Mouse (Mus musculus): Measurements from ENCODE around the gene Rnf130. TPM values are rescaled to one million over a fixed set of nuclear protein-coding genes. Genes with fewer than 3 reads are reported as not detected.

Gene Rnf130
- polyA plus RNA-seq, 1 experiment from 2014 or later = 64.1 TPM

DNA sequence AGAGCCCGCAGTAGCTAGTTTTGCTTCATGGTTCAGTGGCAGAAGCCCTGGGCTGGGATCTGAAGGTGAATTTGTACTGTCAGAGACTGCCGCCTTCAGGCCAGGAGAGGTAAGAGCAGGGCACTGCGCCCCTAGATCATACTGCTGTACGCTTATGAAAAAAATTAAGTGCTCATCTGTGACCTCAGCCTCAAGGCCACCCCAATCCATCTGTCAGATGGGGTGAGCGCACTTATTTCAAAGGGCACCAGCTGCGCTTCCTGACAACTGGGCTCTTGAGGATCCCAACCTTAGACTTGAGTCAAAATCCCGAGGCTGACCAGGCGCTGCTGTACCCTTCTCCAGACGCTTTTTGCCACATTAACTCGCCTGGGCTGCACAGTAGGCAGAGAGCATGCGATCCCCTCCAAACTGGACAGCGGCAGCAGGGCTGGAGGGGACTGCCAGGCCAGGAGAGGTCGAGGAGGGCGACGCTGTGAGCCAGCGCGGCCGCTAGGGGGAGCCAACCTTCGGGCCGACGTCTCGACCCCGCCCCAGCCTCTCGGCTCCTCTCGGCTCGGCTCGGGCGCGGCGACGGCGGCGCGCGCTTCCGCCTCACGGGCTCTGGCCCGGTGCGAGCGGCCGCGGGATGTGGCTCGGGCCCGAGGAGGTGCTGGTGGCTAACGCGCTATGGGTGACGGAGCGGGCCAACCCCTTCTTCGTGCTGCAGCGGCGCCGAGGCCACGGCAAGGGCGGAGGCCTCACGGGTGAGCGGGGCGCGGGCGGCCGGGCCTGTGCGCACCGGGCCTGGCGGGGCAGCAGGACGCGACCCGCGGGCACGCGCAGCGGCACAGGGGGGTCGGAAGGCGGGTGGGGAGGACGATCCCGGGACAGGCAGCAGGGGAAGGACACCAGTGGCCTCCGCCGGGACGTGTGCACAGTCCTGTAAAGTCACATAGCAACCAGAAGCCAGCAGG, 105.9 kb downstream of the Rnf130 start, which contains the start of gene Tbc1d9b:
Gene Tbc1d9b (plus strand): TSS at position 586 of the 956 bp plus-strand sequence.
- Histone ChIP-seq H3K27ac (peak within 1 kb of the TSS; percentile 83), H3K4me1 (peaks cover 10% of the 10 kb centered on the region), H3K9me3 (replicated peaks) (no peaks in the 10 kb centered on the region), H3K9ac (peak within 1 kb of the TSS; percentile 99), H3K4me2 (peak within 1 kb of the TSS; percentile 88), H3K4me3 (peak within 1 kb of the TSS; percentile 89), H3K36me3 (ENCODE audit: poor library complexity, severe bottlenecking) (peaks cover 8% of the 10 kb centered on the region; the same call in 1 of the 2 replicates), H3K27me3 (no peaks in the 10 kb centered on the region)
- ATAC-seq = peak; percentile 93
- WGBS = under 1% methylated on average over 76 of the region's 77 CpGs

DNA sequence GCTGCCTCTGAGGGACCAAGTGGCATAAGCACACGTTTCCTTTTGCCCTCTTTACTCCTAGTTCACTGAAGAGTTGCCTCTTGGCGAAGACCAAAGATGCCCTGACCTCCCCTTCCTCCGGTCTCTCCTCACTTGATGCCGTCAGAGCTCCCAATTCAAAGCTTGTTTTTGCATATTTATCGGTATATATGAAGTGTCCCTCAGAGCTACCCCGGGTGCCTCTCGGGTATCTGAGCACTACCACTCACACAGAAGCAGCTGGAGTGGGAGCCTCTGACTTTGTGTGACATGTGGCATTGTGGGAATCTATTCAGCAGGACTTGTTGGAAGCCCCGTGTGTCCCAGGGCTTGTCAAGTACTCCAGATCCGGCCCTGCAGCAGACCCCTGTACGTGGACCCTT, 106.7 kb downstream of the Rnf130 start:
- H3K27me3 ChIP-seq = no peaks in the 10 kb centered on the region
- no peak overlapping the region for H3K27ac ChIP-seq
- WGBS = 15% methylated on average over 10 of the region's 10 CpGs
- H3K4me1 ChIP-seq = peaks cover 10% of the 10 kb centered on the region
- ATAC-seq = peak; percentile 27
- H3K36me3 ChIP-seq (ENCODE audit: poor library complexity, severe bottlenecking) = peaks cover 15% of the 10 kb centered on the region
- H3K9me3 ChIP-seq (replicated peaks) = no peaks in the 10 kb centered on the region
- peak overlapping the region; percentile 89 for H3K4me3 ChIP-seq
- peak overlapping the region; percentile 99 for H3K9ac ChIP-seq
- peak overlapping the region; percentile 88 for H3K4me2 ChIP-seq

DNA sequence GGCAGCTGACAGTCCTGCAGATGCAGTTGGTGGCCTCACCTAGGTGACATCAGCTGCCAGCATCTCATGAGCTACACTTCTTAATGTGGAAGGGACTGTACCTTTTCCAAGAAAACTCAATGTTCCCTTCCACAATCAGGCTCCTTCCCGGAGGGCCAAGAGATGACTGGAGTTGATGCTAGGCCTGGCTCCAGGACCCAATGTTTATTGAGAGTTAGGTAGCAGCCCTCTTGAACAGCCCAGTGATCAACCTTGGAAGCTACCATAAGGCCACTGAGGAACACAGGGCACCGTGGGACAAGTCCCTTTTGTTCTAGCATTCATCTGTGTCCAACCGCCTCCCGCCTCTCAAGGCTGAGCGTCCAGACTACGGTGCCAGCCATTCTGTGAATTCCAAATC, 107.1 kb downstream of the Rnf130 start:
- ATAC-seq = no peak
- Histone ChIP-seq H3K9ac (peak overlapping the region; percentile 99), H3K4me3 (peak overlapping the region; percentile 89), H3K36me3 (ENCODE audit: poor library complexity, severe bottlenecking) (peaks cover 19% of the 10 kb centered on the region), H3K9me3 (replicated peaks) (no peaks in the 10 kb centered on the region), H3K4me1 (peaks cover 10% of the 10 kb centered on the region), H3K27me3 (no peaks in the 10 kb centered on the region), H3K27ac (no peak overlapping the region), H3K4me2 (peak overlapping the region; percentile 88)
- WGBS = 90% methylated on average over 6 of the region's 6 CpGs

- H3K9ac ChIP-seq = no peak overlapping the region
- H3K4me3 ChIP-seq = no peak overlapping the region
- H3K27ac ChIP-seq = no peak overlapping the region
- peaks cover 10% of the 10 kb centered on the region for H3K4me1 ChIP-seq
- no peaks in the 10 kb centered on the region for H3K9me3 ChIP-seq (replicated peaks)
- no peaks in the 10 kb centered on the region for H3K27me3 ChIP-seq
- H3K36me3 ChIP-seq (ENCODE audit: poor library complexity, severe bottlenecking) = peaks cover 36% of the 10 kb centered on the region
- WGBS = 88% methylated on average over 10 of the region's 10 CpGs
- no peak overlapping the region for H3K4me2 ChIP-seq
- ATAC-seq = no peak
Measured at GRCm38 (mm10) chr11:50134136-50134859, 109.2 kb downstream of the Rnf130 start.

DNA sequence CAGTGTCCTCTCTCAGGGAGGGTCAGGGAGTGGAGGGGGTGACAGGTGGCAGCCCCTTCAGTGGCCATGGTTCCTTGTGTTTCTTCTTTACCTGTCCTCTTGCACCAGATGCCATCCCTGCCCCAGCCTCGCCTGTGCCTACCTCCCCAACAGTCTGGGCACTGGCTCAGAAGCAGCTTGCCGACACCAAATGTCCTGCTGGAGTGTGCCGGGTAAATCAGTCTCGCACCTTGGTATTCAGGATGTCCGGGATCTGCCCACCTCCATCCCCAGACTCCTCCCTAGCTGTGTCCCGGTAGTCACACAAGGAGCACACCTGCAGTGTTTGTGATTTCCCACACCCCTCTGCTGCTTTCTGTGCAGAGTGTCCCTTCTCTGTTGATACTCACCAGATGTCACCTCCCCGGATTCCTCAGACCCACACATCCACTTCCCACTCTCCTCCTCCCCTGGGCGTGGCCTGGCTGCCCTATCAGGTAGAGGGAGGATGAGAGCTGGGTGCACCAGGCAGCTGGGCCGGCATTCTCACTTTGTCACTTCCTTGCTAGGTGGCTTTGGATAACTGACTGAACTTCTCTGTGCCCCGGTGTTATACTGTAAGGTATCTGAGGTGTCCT, 113.2 kb downstream of the Rnf130 start:
- no peak overlapping the region for H3K9ac ChIP-seq
- H3K27me3 ChIP-seq = no peaks in the 10 kb centered on the region
- H3K9me3 ChIP-seq (replicated peaks) = no peaks in the 10 kb centered on the region
- no peak overlapping the region for H3K4me3 ChIP-seq
- 79% methylated on average over 10 of the region's 10 CpGs for WGBS
- H3K36me3 ChIP-seq (ENCODE audit: poor library complexity, severe bottlenecking) = peaks cover 76% of the 10 kb centered on the region
- no peak overlapping the region for H3K4me2 ChIP-seq
- no peak for ATAC-seq
- no peaks in the 10 kb centered on the region for H3K4me1 ChIP-seq
- H3K27ac ChIP-seq = no peak overlapping the region

- H3K4me3 ChIP-seq = no peak overlapping the region
- H3K9me3 ChIP-seq (replicated peaks) = no peaks in the 10 kb centered on the region
- 87% methylated on average over 7 of the region's 7 CpGs for WGBS
- no peak overlapping the region for H3K4me2 ChIP-seq
- H3K36me3 ChIP-seq (ENCODE audit: poor library complexity, severe bottlenecking) = peaks cover 85% of the 10 kb centered on the region
- no peak for ATAC-seq
- H3K27ac ChIP-seq = no peak overlapping the region
- H3K9ac ChIP-seq = no peak overlapping the region
- H3K27me3 ChIP-seq = no peaks in the 10 kb centered on the region
- H3K4me1 ChIP-seq = no peaks in the 10 kb centered on the region
Measured at GRCm38 (mm10) chr11:50139571-50139970, 114.4 kb downstream of the Rnf130 start.

- peaks cover 94% of the 10 kb centered on the region for H3K36me3 ChIP-seq (ENCODE audit: poor library complexity, severe bottlenecking)
- H3K9ac ChIP-seq = no peak overlapping the region
- no peak overlapping the region for H3K27ac ChIP-seq
- H3K4me2 ChIP-seq = no peak overlapping the region
- H3K27me3 ChIP-seq = no peaks in the 10 kb centered on the region
- ATAC-seq = no peak
- H3K4me1 ChIP-seq = no peaks in the 10 kb centered on the region
- no peaks in the 10 kb centered on the region for H3K9me3 ChIP-seq (replicated peaks)
- H3K4me3 ChIP-seq = no peak overlapping the region
- 92% methylated on average over 3 of the region's 3 CpGs for WGBS
Measured at GRCm38 (mm10) chr11:50145529-50145928, 120.4 kb downstream of the Rnf130 start.

DNA sequence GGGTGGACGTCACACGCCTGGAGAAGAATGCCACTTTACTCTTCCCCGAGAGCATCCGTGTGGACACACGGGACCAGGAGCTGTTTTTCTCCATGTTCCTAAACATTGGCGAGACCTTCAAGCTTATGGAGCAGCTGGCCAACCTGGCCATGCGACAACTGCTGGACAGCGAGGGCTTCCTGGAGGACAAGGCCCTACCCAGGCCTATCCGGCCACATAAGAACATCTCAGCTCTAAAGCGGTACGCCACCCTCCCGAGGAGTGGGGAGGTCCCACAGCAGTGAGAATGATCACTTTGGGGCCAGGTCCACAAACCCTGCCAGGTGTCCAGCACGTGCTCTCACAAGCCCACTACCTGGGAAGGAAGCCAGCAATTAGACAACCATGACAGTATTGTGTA, 121.0 kb downstream of the Rnf130 start:
- no peak for ATAC-seq
- no peaks in the 10 kb centered on the region for H3K9me3 ChIP-seq (replicated peaks)
- WGBS = 94% methylated on average over 13 of the region's 13 CpGs
- no peaks in the 10 kb centered on the region for H3K27me3 ChIP-seq
- no peak overlapping the region for H3K9ac ChIP-seq
- H3K4me3 ChIP-seq = no peak overlapping the region
- no peaks in the 10 kb centered on the region for H3K4me1 ChIP-seq
- peaks cover 94% of the 10 kb centered on the region for H3K36me3 ChIP-seq (ENCODE audit: poor library complexity, severe bottlenecking)
- no peak overlapping the region for H3K27ac ChIP-seq
- no peak overlapping the region for H3K4me2 ChIP-seq

DNA sequence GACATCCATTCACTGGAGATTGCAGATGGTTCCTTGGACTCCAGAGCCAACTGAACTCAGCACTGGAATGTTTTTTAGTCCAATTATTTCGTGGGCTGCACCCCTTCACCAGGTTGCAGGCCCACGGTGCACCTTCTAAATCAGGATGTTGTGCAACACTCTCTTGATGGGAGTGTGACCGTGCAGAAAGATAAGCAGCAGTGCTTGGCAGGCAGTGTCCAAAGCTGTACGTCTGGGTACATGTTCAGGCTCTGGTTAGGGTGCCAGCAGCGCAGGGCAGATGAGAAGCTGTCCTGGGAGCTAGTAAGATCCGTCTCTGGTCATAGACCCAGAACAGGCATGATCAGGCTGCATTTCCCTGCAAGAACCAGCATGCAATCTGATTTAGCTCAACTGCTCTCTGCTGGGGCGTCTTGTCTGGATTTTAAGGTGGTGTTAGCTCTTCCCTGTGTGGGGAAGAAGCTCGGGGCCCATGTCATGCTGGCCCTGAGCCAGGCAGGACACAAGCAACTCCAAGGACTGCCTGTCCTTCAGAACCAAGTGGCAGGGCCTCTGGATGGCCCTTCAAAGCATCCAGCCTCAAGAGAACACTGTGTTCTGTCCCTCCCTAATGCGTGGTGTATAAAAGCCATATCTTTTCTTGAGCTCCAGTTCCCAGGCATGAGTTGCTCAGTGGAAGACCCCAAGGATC, 122.3 kb downstream of the Rnf130 start:
- H3K9ac ChIP-seq = no peak overlapping the region
- no peak overlapping the region for H3K27ac ChIP-seq
- no peak for ATAC-seq
- WGBS = 91% methylated on average over 9 of the region's 9 CpGs
- H3K4me2 ChIP-seq = no peak overlapping the region
- no peak overlapping the region for H3K4me3 ChIP-seq
- peaks cover 94% of the 10 kb centered on the region for H3K36me3 ChIP-seq (ENCODE audit: poor library complexity, severe bottlenecking)
- H3K4me1 ChIP-seq = no peaks in the 10 kb centered on the region
- H3K9me3 ChIP-seq (replicated peaks) = no peaks in the 10 kb centered on the region
- no peaks in the 10 kb centered on the region for H3K27me3 ChIP-seq

DNA sequence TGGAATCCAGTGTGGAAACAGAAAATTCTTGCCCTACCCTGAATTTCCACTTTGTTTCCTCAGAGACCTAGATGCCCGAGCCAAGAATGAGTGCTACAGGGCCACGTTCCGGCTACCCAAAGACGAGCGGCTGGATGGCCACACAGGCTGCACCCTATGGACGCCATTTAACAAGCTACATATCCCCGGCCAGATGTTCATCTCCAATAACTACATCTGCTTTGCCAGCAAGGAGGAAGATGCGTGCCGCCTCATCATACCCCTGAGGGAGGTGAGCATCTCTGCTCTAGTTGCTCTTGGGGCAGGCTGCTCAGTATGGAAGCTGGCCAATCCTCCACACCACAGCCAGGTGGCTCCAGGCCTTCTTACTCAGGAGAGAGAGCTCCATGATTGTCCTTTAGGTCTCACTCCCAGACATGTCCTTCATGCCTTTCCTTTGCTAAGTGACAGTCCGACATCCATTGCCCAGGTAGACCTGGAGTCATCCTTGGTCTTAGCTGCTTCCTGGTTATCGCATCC, 122.9 kb downstream of the Rnf130 start:
- Histone ChIP-seq H3K27ac (no peak overlapping the region), H3K9me3 (replicated peaks) (no peaks in the 10 kb centered on the region), H3K27me3 (no peaks in the 10 kb centered on the region), H3K9ac (no peak overlapping the region), H3K4me1 (no peaks in the 10 kb centered on the region), H3K36me3 (ENCODE audit: poor library complexity, severe bottlenecking) (peaks cover 94% of the 10 kb centered on the region), H3K4me3 (no peak overlapping the region), H3K4me2 (no peak overlapping the region)
- 94% methylated on average over 11 of the region's 11 CpGs for WGBS
- ATAC-seq = no peak

DNA sequence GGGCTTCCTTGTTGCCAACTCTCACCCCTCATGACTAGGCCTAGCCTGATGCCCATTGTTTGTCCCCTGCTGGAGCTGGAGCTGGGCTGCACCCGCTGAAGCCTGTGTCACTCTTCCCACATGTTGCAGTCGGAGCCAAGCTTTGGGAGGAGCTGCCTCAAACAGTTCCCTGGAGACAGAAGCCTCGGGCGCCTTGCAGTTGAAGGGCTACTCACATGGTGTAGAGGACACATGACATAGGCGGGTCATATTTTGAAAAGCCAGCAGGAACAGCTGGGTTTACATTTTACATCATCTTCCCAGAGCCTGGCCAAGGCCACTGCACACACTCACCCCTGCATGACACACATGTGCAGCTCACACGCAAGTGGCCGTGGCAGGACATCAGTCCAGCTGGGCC, 124.1 kb downstream of the Rnf130 start:
- H3K4me2 ChIP-seq = no peak overlapping the region
- no peak overlapping the region for H3K27ac ChIP-seq
- no peaks in the 10 kb centered on the region for H3K27me3 ChIP-seq
- peaks cover 94% of the 10 kb centered on the region for H3K36me3 ChIP-seq (ENCODE audit: poor library complexity, severe bottlenecking)
- H3K9me3 ChIP-seq (replicated peaks) = no peaks in the 10 kb centered on the region
- H3K4me3 ChIP-seq = no peak overlapping the region
- no peak for ATAC-seq
- H3K9ac ChIP-seq = no peak overlapping the region
- 86% methylated on average over 7 of the region's 7 CpGs for WGBS
- H3K4me1 ChIP-seq = no peaks in the 10 kb centered on the region
